Mouse (Mus musculus): Measurements from ENCODE around the gene Sars2. TPM values are rescaled to one million over a fixed set of nuclear protein-coding genes. Genes with fewer than 3 reads are reported as not detected.

The Sars2 gene
- 12.4 TPM for polyA plus RNA-seq (2015; fragmentation: Illumina TruSeq; extraction: RNeasy Lipid Tissue Mini Kit (QIAGEN cat#74804); ENCODE audit: low read depth, low replicate concordance)

DNA sequence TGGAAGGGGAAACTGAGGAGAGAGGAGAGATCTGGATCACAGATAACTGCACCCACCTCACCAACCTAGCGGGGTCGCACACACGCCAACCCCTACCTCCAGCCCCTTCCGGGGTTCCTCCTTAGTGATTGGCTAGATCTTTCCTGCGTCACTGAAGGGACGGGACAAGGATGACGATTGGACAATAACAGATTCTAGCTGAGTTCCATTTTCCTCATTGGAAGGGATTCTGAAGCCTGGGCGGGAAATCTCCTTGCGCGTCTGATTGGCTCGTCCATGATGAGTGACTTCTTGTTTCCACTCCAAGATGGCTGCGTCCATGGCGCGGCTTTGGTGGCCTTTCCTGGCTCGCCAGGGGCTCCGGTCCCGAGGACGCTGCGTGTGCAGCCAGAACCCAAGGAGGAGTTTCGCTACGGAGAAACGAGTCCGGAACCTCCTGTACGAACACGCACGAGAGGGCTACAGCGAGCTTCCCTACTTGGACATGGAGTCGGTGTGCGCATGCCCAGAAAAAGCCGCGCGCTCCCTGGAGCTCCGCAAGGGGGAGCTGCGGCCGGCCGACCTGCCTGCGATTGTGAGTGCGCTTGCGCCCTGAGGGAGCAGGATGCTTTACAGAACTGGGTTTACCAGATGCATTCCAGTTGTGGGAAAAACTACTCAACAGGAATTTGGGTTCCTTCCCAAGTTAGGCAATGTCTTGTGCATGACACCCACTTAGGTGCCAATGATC is at the start of gene Sars2, which contains the start of gene Mrps12:
TSS of gene Sars2 (plus strand) at position 284 of the 730 bp plus-strand sequence.
TSS of gene Mrps12 (minus strand) at position 112 of the 730 bp plus-strand sequence.

GRCm38 (mm10) chr7:28692545-28693320 is 49.1 kb upstream of the Sars2 start, which contains the start of gene Fbxo27:
Gene Fbxo27 (plus strand): TSS chr7:28692849.

GRCm38 (mm10) chr7:28716590-28717281 is 25.1 kb upstream of the Sars2 start, which contains the start of gene Fbxo17:
Gene Fbxo17 (plus strand): TSS chr7:28716804.

GRCm38 (mm10) chr7:28756079-28756478 is 14.3 kb downstream of the Sars2 start, which contains the start of gene Ccer2:
Gene Ccer2 (plus strand): TSS chr7:28756174.

DNA sequence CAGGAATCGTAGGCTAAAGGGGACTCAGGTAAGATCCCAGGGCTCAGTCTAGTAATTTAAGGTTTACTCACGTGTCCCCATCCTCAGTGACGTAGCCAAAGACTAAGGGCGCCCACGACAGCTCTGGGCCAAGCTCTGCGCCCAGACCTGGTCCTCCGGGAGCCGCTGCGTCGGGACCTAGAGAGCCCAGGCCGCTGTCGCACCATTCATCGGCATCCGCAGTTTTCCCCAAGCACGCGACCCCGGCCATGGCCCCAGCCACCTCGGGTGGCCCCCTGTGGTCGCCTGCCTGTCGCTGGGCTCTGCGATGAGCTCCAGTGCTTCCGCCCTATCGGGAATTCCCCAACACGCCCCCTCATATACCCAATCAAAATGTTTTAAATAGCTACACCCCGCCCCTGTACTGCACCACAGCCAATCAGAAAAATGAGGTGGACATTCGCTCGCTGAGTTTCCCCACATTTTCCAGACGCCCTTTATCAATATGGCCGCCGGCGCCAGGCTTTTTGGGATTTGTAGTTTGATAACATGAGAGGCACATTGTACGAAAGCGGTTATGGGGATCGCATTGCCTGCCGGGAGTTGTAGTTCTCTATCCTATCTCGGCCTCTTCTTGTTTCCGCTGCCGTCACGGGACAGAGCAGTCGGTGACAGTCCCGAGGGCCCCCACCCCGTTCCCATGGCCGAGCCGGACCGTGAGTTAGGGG is 24.5 kb downstream of the Sars2 start, which contains the start of gene Sirt2:
TSS of gene Sirt2 (plus strand) at position 563 of the 707 bp plus-strand sequence.

GRCm38 (mm10) chr7:28767462-28767965 is 25.7 kb downstream of the Sars2 start, which contains the start of gene Nfkbib:
Gene Nfkbib (minus strand): TSS chr7:28767512.

GRCm38 (mm10) chr7:28788307-28789195 is 46.8 kb downstream of the Sars2 start, which contains the start of gene Rinl:
Gene Rinl (plus strand): TSS chr7:28788969.

Other genes starting within 250 kb of the Sars2 start
- gene Ifnl2, start 231.5 kb upstream of the Sars2 start, polyA plus RNA-seq (2015; fragmentation: Illumina TruSeq; extraction: RNeasy Lipid Tissue Mini Kit (QIAGEN cat#74804); ENCODE audit: low read depth, low replicate concordance) = not detected
- not detected for gene Ifnl3, start 219.2 kb upstream of the Sars2 start, polyA plus RNA-seq (2015; fragmentation: Illumina TruSeq; extraction: RNeasy Lipid Tissue Mini Kit (QIAGEN cat#74804); ENCODE audit: low read depth, low replicate concordance)
- gene Sycn, start 201.1 kb upstream of the Sars2 start, polyA plus RNA-seq (2015; fragmentation: Illumina TruSeq; extraction: RNeasy Lipid Tissue Mini Kit (QIAGEN cat#74804); ENCODE audit: low read depth, low replicate concordance) = not detected
- not detected for gene Nccrp1, start 194.7 kb upstream of the Sars2 start, polyA plus RNA-seq (2015; fragmentation: Illumina TruSeq; extraction: RNeasy Lipid Tissue Mini Kit (QIAGEN cat#74804); ENCODE audit: low read depth, low replicate concordance)
- gene Samd4b, start 143.8 kb upstream of the Sars2 start, polyA plus RNA-seq (2015; fragmentation: Illumina TruSeq; extraction: RNeasy Lipid Tissue Mini Kit (QIAGEN cat#74804); ENCODE audit: low read depth, low replicate concordance) = 37.9 TPM
- 6.6 TPM for gene Pak4, start 143.8 kb upstream of the Sars2 start, polyA plus RNA-seq (2015; fragmentation: Illumina TruSeq; extraction: RNeasy Lipid Tissue Mini Kit (QIAGEN cat#74804); ENCODE audit: low read depth, low replicate concordance)
- gene Acp7, start 110.7 kb upstream of the Sars2 start, polyA plus RNA-seq (2015; fragmentation: Illumina TruSeq; extraction: RNeasy Lipid Tissue Mini Kit (QIAGEN cat#74804); ENCODE audit: low read depth, low replicate concordance) = 1.3 TPM
- gene Fbxo27, start 49.1 kb upstream of the Sars2 start, polyA plus RNA-seq (2015; fragmentation: Illumina TruSeq; extraction: RNeasy Lipid Tissue Mini Kit (QIAGEN cat#74804); ENCODE audit: low read depth, low replicate concordance) = 15.8 TPM
- 3.3 TPM for gene Fbxo17, start 25.2 kb upstream of the Sars2 start, polyA plus RNA-seq (2015; fragmentation: Illumina TruSeq; extraction: RNeasy Lipid Tissue Mini Kit (QIAGEN cat#74804); ENCODE audit: low read depth, low replicate concordance)
- gene Mrps12, start 172 bp upstream of the Sars2 start, polyA plus RNA-seq (2015; fragmentation: Illumina TruSeq; extraction: RNeasy Lipid Tissue Mini Kit (QIAGEN cat#74804); ENCODE audit: low read depth, low replicate concordance) = 126 TPM
- gene Ccer2, start 14.2 kb downstream of the Sars2 start, polyA plus RNA-seq (2015; fragmentation: Illumina TruSeq; extraction: RNeasy Lipid Tissue Mini Kit (QIAGEN cat#74804); ENCODE audit: low read depth, low replicate concordance) = 3.2 TPM
- 181 TPM for gene Sirt2, start 24.7 kb downstream of the Sars2 start, polyA plus RNA-seq (2015; fragmentation: Illumina TruSeq; extraction: RNeasy Lipid Tissue Mini Kit (QIAGEN cat#74804); ENCODE audit: low read depth, low replicate concordance)
- gene Nfkbib, start 25.5 kb downstream of the Sars2 start, polyA plus RNA-seq (2015; fragmentation: Illumina TruSeq; extraction: RNeasy Lipid Tissue Mini Kit (QIAGEN cat#74804); ENCODE audit: low read depth, low replicate concordance) = 41.0 TPM
- 2.9 TPM for gene Rinl, start 47.0 kb downstream of the Sars2 start, polyA plus RNA-seq (2015; fragmentation: Illumina TruSeq; extraction: RNeasy Lipid Tissue Mini Kit (QIAGEN cat#74804); ENCODE audit: low read depth, low replicate concordance)
- 253 TPM for gene Hnrnpl, start 66.5 kb downstream of the Sars2 start, polyA plus RNA-seq (2015; fragmentation: Illumina TruSeq; extraction: RNeasy Lipid Tissue Mini Kit (QIAGEN cat#74804); ENCODE audit: low read depth, low replicate concordance)
- 96.4 TPM for gene Ech1, start 83.2 kb downstream of the Sars2 start, polyA plus RNA-seq (2015; fragmentation: Illumina TruSeq; extraction: RNeasy Lipid Tissue Mini Kit (QIAGEN cat#74804); ENCODE audit: low read depth, low replicate concordance)
- 5.1 TPM for gene Lgals4, start 91.9 kb downstream of the Sars2 start, polyA plus RNA-seq (2015; fragmentation: Illumina TruSeq; extraction: RNeasy Lipid Tissue Mini Kit (QIAGEN cat#74804); ENCODE audit: low read depth, low replicate concordance)
- not detected for gene Lgals7, start 121.9 kb downstream of the Sars2 start, polyA plus RNA-seq (2015; fragmentation: Illumina TruSeq; extraction: RNeasy Lipid Tissue Mini Kit (QIAGEN cat#74804); ENCODE audit: low read depth, low replicate concordance)
- 0.54 TPM for gene Capn12, start 139.4 kb downstream of the Sars2 start, polyA plus RNA-seq (2015; fragmentation: Illumina TruSeq; extraction: RNeasy Lipid Tissue Mini Kit (QIAGEN cat#74804); ENCODE audit: low read depth, low replicate concordance)
- 128 TPM for gene Actn4, start 220.3 kb downstream of the Sars2 start, polyA plus RNA-seq (2015; fragmentation: Illumina TruSeq; extraction: RNeasy Lipid Tissue Mini Kit (QIAGEN cat#74804); ENCODE audit: low read depth, low replicate concordance)
- 330 TPM for gene Eif3k, start 239.9 kb downstream of the Sars2 start, polyA plus RNA-seq (2015; fragmentation: Illumina TruSeq; extraction: RNeasy Lipid Tissue Mini Kit (QIAGEN cat#74804); ENCODE audit: low read depth, low replicate concordance)
- gene Map4k1, start 240.1 kb downstream of the Sars2 start, polyA plus RNA-seq (2015; fragmentation: Illumina TruSeq; extraction: RNeasy Lipid Tissue Mini Kit (QIAGEN cat#74804); ENCODE audit: low read depth, low replicate concordance) = 1.8 TPM

Data from brain, adult 10 weeks (tissue).